Mouse (Mus musculus): ENCODE data around the gene Gapt.
"Not testable (repeated sequence)": the region's sequence is repeated elsewhere in the genome, so short reads cannot be mapped to it uniquely, and the experiment has no call there.

Gene Gapt

GRCm38 (mm10) chr13:110356941-110357340 is at the start of gene Gapt:
Gene Gapt, minus strand, starts transcription at chr13:110357199.
- DNase-seq (ENCODE audit: extremely low spot score, low spot score) = no peak

GRCm38 (mm10) chr13:110406152-110406551 is 49.2 kb upstream of the Gapt start:
- no peak for DNase-seq (ENCODE audit: extremely low spot score, low spot score)

- DNase-seq (ENCODE audit: extremely low spot score, low spot score) = not testable (repeated sequence)
These were observed 47.7 kb upstream of the Gapt start for GRCm38 (mm10) chr13:110404686-110405085.

GRCm38 (mm10) chr13:110404059-110404458 is 47.1 kb upstream of the Gapt start:
- no peak for DNase-seq (ENCODE audit: extremely low spot score, low spot score)

- no peak for DNase-seq (ENCODE audit: extremely low spot score, low spot score)
These were observed 44.9 kb upstream of the Gapt start for GRCm38 (mm10) chr13:110401877-110402276.

GRCm38 (mm10) chr13:110401443-110401842 is 44.4 kb upstream of the Gapt start:
- DNase-seq (ENCODE audit: extremely low spot score, low spot score) = no peak

GRCm38 (mm10) chr13:110398513-110399270 is 41.7 kb upstream of the Gapt start:
- no peak for DNase-seq (ENCODE audit: extremely low spot score, low spot score)

GRCm38 (mm10) chr13:110397750-110398149 is 40.8 kb upstream of the Gapt start:
- DNase-seq (ENCODE audit: extremely low spot score, low spot score) = no peak

GRCm38 (mm10) chr13:110395916-110396685 is 39.1 kb upstream of the Gapt start:
- no peak for DNase-seq (ENCODE audit: extremely low spot score, low spot score)

GRCm38 (mm10) chr13:110395179-110395794 is 38.3 kb upstream of the Gapt start:
- DNase-seq (ENCODE audit: extremely low spot score, low spot score) = no peak

- DNase-seq (ENCODE audit: extremely low spot score, low spot score) = peak; percentile 97
These were observed 37.5 kb upstream of the Gapt start, which contains the start of gene Plk2 for GRCm38 (mm10) chr13:110394291-110395178. Gene Plk2, plus strand, starts transcription at chr13:110395046.

GRCm38 (mm10) chr13:110392631-110393030 is 35.6 kb upstream of the Gapt start:
- no peak for DNase-seq (ENCODE audit: extremely low spot score, low spot score)

- DNase-seq (ENCODE audit: extremely low spot score, low spot score) = peak; percentile 51
These were observed 35.2 kb upstream of the Gapt start for GRCm38 (mm10) chr13:110392210-110392609.

GRCm38 (mm10) chr13:110384514-110384913 is 27.5 kb upstream of the Gapt start:
- no peak for DNase-seq (ENCODE audit: extremely low spot score, low spot score)

- DNase-seq (ENCODE audit: extremely low spot score, low spot score) = peak; percentile 55
These were observed 25.5 kb upstream of the Gapt start for GRCm38 (mm10) chr13:110382447-110382901.

GRCm38 (mm10) chr13:110369673-110370072 is 12.7 kb upstream of the Gapt start:
- no peak for DNase-seq (ENCODE audit: extremely low spot score, low spot score)

- not testable (repeated sequence) for DNase-seq (ENCODE audit: extremely low spot score, low spot score)
These were observed 11.6 kb upstream of the Gapt start for GRCm38 (mm10) chr13:110368556-110369040.

GRCm38 (mm10) chr13:110367961-110368555 is 11.1 kb upstream of the Gapt start:
- DNase-seq (ENCODE audit: extremely low spot score, low spot score) = no peak

- no peak for DNase-seq (ENCODE audit: extremely low spot score, low spot score)
These were observed 9.5 kb upstream of the Gapt start for GRCm38 (mm10) chr13:110366477-110366876.

GRCm38 (mm10) chr13:110363722-110364121 is 6.7 kb upstream of the Gapt start:
- no peak for DNase-seq (ENCODE audit: extremely low spot score, low spot score)
